ENCODE assay signal across 15 mouse cellular contexts in genomic region chr13:60660711-60661261, GRCm38 (mm10). TPM values are rescaled to one million over a fixed set of nuclear protein-coding genes. Genes with fewer than 3 reads are reported as not detected.
A peak's percentile ranks its signal among the peaks of the same experiment; 100 is the strongest.
DNase-seq lines count a peak whose midpoint lies in the region; TF ChIP-seq lines count a peak whose summit lies in the region.
"Had no signal": no experiment of that assay in that cellular context is flagged by ENCODE, and none has a peak within 500 bp of the region (broad histone marks: within the 10 kb centered on the region; RNA-seq: fewer than 3 reads in every experiment).

No protein-coding gene starts in this region.

- H3K4me3 ChIP-seq in kidney, adult 2 months (ENCODE audit: insufficient read depth, low read depth, low read length) = no peak overlapping the region
- no peak overlapping the region for H3K4me3 ChIP-seq in embryonic facial prominence, embryonic 10.5 days
- peak overlapping the region; percentile 81 for H3K4me3 ChIP-seq in megakaryocyte, embryonic 14.5 days (replicated peaks)
- H3K4me3 ChIP-seq: forebrain, embryonic 15.5 days; heart, embryonic 12.5 days; hindbrain, embryonic 12.5 days; midbrain, embryonic 12.5 days had no signal

- no peaks in the 10 kb centered on the region for H3K9me3 ChIP-seq in embryonic facial prominence, embryonic 10.5 days
- H3K9me3 ChIP-seq in megakaryocyte, embryonic 14.5 days = 0 out of 2 replicates have a peak, but pooled peaks cover 2% of the 10 kb centered on the region
- H3K9me3 ChIP-seq: forebrain, embryonic 15.5 days; heart, embryonic 12.5 days; hindbrain, embryonic 12.5 days; midbrain, embryonic 12.5 days had no signal

- no peaks in the 10 kb centered on the region for H3K27me3 ChIP-seq in kidney, adult 2 months (replicated peaks; ENCODE audit: control insufficient read depth, insufficient read depth, low read length)
- H3K27me3 ChIP-seq in embryonic facial prominence, embryonic 10.5 days (replicated peaks; ENCODE audit: low read depth, poor library complexity, severe bottlenecking) = no peaks in the 10 kb centered on the region
- no peaks in the 10 kb centered on the region for H3K27me3 ChIP-seq in megakaryocyte, embryonic 14.5 days (replicated peaks)
- H3K27me3 ChIP-seq: forebrain, embryonic 15.5 days; heart, embryonic 12.5 days; hindbrain, embryonic 12.5 days; midbrain, embryonic 12.5 days had no signal

- WGBS in kidney, adult 2 months = 38% methylated on average over 9 of the region's 9 CpGs
- WGBS in embryonic facial prominence, embryonic 10.5 days = 65% methylated on average over 9 of the region's 9 CpGs

- no peaks in the 10 kb centered on the region for H3K36me3 ChIP-seq in kidney, adult 2 months (ENCODE audit: control insufficient read depth, insufficient read depth, low read length)
- H3K36me3 ChIP-seq in embryonic facial prominence, embryonic 10.5 days (replicated peaks) = peaks cover 4% of the 10 kb centered on the region; the same call in 1 of the 2 replicates
- H3K36me3 ChIP-seq in megakaryocyte, embryonic 14.5 days (replicated peaks; ENCODE audit: low read length) = peaks cover 17% of the 10 kb centered on the region
- H3K36me3 ChIP-seq: G1E; heart, embryonic 12.5 days; hindbrain, embryonic 12.5 days; midbrain, embryonic 12.5 days had no signal

- peak; percentile 72 for DNase-seq in kidney, adult 2 months
- DNase-seq in kidney, postnatal 10 days = no peak
- peak; percentile 58 for DNase-seq in adipocyte (ENCODE audit: low spot score)
- DNase-seq in embryonic facial prominence, embryonic 10.5 days (ENCODE audit: low spot score) = no peak
- DNase-seq in spleen, postnatal 14 days (ENCODE audit: low spot score in 2 of 2) = no peak
- DNase-seq in thymus, postnatal 36 days = no peak
- DNase-seq: adrenal gland, postnatal 25 days; gastrocnemius, postnatal 14 days; lung, embryonic 14.5 days had no signal

- H3K4me1 ChIP-seq in kidney, adult 2 months (ENCODE audit: control insufficient read depth, insufficient read depth, low read length) = peaks cover 46% of the 10 kb centered on the region
- H3K4me1 ChIP-seq in embryonic facial prominence, embryonic 10.5 days = peaks cover 38% of the 10 kb centered on the region
- peaks cover 63% of the 10 kb centered on the region for H3K4me1 ChIP-seq in megakaryocyte, embryonic 14.5 days

- TF ChIP-seq POLR2A in kidney, adult 2 months (IDR thresholded peaks at IDR 0.05; ENCODE audit: low read depth, low read length) = no peak

- no peak for TF ChIP-seq CTCF in kidney, adult 2 months (conservative IDR thresholded peaks at IDR 0.05; ENCODE audit: insufficient read depth, insufficient read length, low read depth, low read length)

- H3K27ac ChIP-seq in kidney, adult 2 months (ENCODE audit: insufficient read depth, low read depth, low read length) = peak overlapping the region; percentile 49; the same call in 1 of the 2 replicates
- peak overlapping the region; percentile 7; the same call in 1 of the 2 replicates for H3K27ac ChIP-seq in embryonic facial prominence, embryonic 10.5 days (replicated peaks)
- H3K27ac ChIP-seq: hindbrain, embryonic 12.5 days; midbrain, embryonic 12.5 days had no signal

RNA-seq across cellular contexts. Expression of gene Dapk1, which starts 59.0 kb away (rescaled TPM):
- polyA plus RNA-seq in kidney, adult 2 months (2012; rRNA removed) = 39.5 and 50.8 TPM in 2 replicates
- polyA plus RNA-seq in embryonic facial prominence, embryonic 10.5 days (2016; fragmentation: Nextera tagmentation; extraction: Ambion mirVana) = 20.0 and 20.9 TPM in 2 replicates
- 7.4 and 13.9 TPM in 2 replicates for polyA plus RNA-seq in megakaryocyte, embryonic 14.5 days (2012; ENCODE audit: insufficient read depth, low replicate concordance)
- polyA plus RNA-seq: G1E had no signal

Comparison
In these comparisons a context has a peak if more than half of its experiments do, and no peak if none do; other contexts are left out.
1. DNase-seq: peak in kidney, adult 2 months (single experiment) and adipocyte (single experiment); none in kidney, postnatal 10 days (single experiment), embryonic facial prominence, embryonic 10.5 days (single experiment), spleen, postnatal 14 days (0 of 2) and thymus, postnatal 36 days (0 of 2).